Comparison of ENCODE assay signal across 21 mouse cellular contexts in the genomic region with DNA sequence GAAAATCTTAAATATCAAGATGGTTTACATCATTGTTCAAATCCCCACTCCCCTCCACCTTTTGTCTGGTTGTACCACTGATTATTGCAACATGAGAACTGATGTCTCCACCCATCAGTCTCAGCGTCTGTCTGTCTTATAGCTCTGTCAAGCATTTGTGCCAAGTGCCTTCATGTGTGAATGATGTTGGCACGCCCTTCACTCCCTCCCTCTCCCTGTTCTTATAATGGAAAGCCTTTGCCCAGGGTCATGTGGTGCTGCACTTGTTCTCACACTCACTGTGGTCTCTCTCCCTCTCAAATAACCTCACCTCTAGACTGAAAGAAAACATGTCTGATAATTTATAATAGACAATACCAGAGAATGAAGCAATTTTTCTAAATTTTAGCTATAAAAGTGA.
DNase-seq lines count a peak whose midpoint lies in the region; ATAC-seq and TF ChIP-seq lines count a peak whose summit lies in the region.
"Had no signal": no experiment of that assay in that cellular context is flagged by ENCODE, and none has a peak within 500 bp of the region (broad histone marks: within the 10 kb centered on the region; RNA-seq: fewer than 3 reads in every experiment).

No protein-coding gene starts in this region.

- H3K9ac ChIP-seq in hindbrain, embryonic 15.5 days, result no peak overlapping the region
- H3K9ac ChIP-seq in hindbrain, embryonic 11.5 days (ENCODE audit: low read depth, low read length), result no peak overlapping the region
- H3K9ac ChIP-seq in embryonic facial prominence, embryonic 15.5 days, result no peak overlapping the region
- H3K9ac ChIP-seq: heart, embryonic 12.5 days; intestine, embryonic 15.5 days; neural tube, embryonic 15.5 days had no signal

- 63% methylated on average over 2 of the region's 2 CpGs for WGBS in hindbrain, embryonic 15.5 days
- WGBS in hindbrain, embryonic 11.5 days, result 81% methylated on average over 2 of the region's 2 CpGs
- 8% methylated on average over 2 of the region's 2 CpGs for WGBS in cerebellum, adult 2 months
- 79% methylated on average over 2 of the region's 2 CpGs for WGBS in embryonic facial prominence, embryonic 15.5 days

- H3K9me3 ChIP-seq in hindbrain, embryonic 15.5 days, result no peaks in the 10 kb centered on the region
- no peaks in the 10 kb centered on the region for H3K9me3 ChIP-seq in hindbrain, embryonic 11.5 days (ENCODE audit: control insufficient read depth, low read length)
- H3K9me3 ChIP-seq in embryonic facial prominence, embryonic 15.5 days (replicated peaks), result no peaks in the 10 kb centered on the region
- H3K9me3 ChIP-seq: heart, embryonic 12.5 days; intestine, embryonic 15.5 days; limb, embryonic 10.5 days; neural tube, embryonic 15.5 days had no signal

- peak; percentile 42; the same call in 1 of the 2 replicates for ATAC-seq in hindbrain, embryonic 15.5 days (ENCODE audit: low FRiP score, low read depth)
- ATAC-seq in hindbrain, embryonic 11.5 days (ENCODE audit: low FRiP score), result no peak
- peak; percentile 60; the same call in 1 of the 2 replicates for ATAC-seq in embryonic facial prominence, embryonic 15.5 days (ENCODE audit: insufficient number of reproducible peaks, low FRiP score, low TSS enrichment, low read depth)
- ATAC-seq: intestine, embryonic 15.5 days had no signal

- H3K4me3 ChIP-seq in hindbrain, embryonic 15.5 days, result no peak overlapping the region
- H3K4me3 ChIP-seq in hindbrain, embryonic 11.5 days (ENCODE audit: low read depth, low read length), result no peak overlapping the region
- no peak overlapping the region for H3K4me3 ChIP-seq in cerebellum, adult 2 months (replicated peaks; ENCODE audit: insufficient read depth, low read depth, low read length)
- H3K4me3 ChIP-seq in embryonic facial prominence, embryonic 15.5 days (replicated peaks), result no peak overlapping the region
- H3K4me3 ChIP-seq: gastrocnemius, adult 2 months; heart, embryonic 12.5 days; intestine, embryonic 15.5 days; limb, embryonic 10.5 days; myocyte; neural tube, embryonic 15.5 days had no signal

- DNase-seq in hindbrain, embryonic 11.5 days (ENCODE audit: low spot score), result no peak
- DNase-seq in brain, adult 2 months (ENCODE audit: low read depth, low spot score), result peak; percentile 79
- peak; percentile 38 to 48 for DNase-seq in cerebellum, adult 2 months
- no peak for DNase-seq in right cerebral cortex, adult 18-20 months
- DNase-seq in layer of hippocampus, adult 11-12 months (ENCODE audit: low spot score), result no peak
- DNase-seq: adrenal gland, postnatal 25 days; gastrocnemius, adult 2 months; heart, postnatal 36 days; lung, adult 2 months; lung, postnatal 36 days; spleen, adult 18-20 months; thymus, adult 2 months had no signal

- no peak overlapping the region for H3K4me2 ChIP-seq in hindbrain, embryonic 15.5 days
- no peak overlapping the region for H3K4me2 ChIP-seq in hindbrain, embryonic 11.5 days (replicated peaks; ENCODE audit: low read depth, low read length)
- H3K4me2 ChIP-seq in embryonic facial prominence, embryonic 15.5 days (replicated peaks), result no peak overlapping the region
- H3K4me2 ChIP-seq: heart, embryonic 12.5 days; intestine, embryonic 15.5 days; liver, embryonic 11.5 days; midbrain, embryonic 11.5 days; neural tube, embryonic 15.5 days had no signal

- no peak for TF ChIP-seq CTCF in cerebellum, adult 2 months (IDR thresholded peaks at IDR 0.05; ENCODE audit: borderline replicate concordance, insufficient read depth, low read depth, low read length)

- TF ChIP-seq POLR2A in cerebellum, adult 2 months (IDR thresholded peaks at IDR 0.05; ENCODE audit: borderline replicate concordance, insufficient read depth, low read length), result no peak

- no peaks in the 10 kb centered on the region for H3K27me3 ChIP-seq in hindbrain, embryonic 15.5 days
- H3K27me3 ChIP-seq in hindbrain, embryonic 11.5 days (ENCODE audit: control insufficient read depth, insufficient read depth, low read length), result no peaks in the 10 kb centered on the region
- no peaks in the 10 kb centered on the region for H3K27me3 ChIP-seq in cerebellum, adult 2 months (ENCODE audit: control insufficient read depth, insufficient read depth, low read length)
- H3K27me3 ChIP-seq in embryonic facial prominence, embryonic 15.5 days, result no peaks in the 10 kb centered on the region
- H3K27me3 ChIP-seq: heart, embryonic 12.5 days; intestine, embryonic 15.5 days; neural tube, embryonic 15.5 days had no signal

- H3K27ac ChIP-seq in hindbrain, embryonic 15.5 days (replicated peaks), result no peak overlapping the region
- no peak overlapping the region for H3K27ac ChIP-seq in hindbrain, embryonic 11.5 days (ENCODE audit: low read depth, low read length)
- H3K27ac ChIP-seq in cerebellum, adult 2 months (ENCODE audit: insufficient read depth, low read length), result no peak overlapping the region
- no peak overlapping the region for H3K27ac ChIP-seq in embryonic facial prominence, embryonic 15.5 days (replicated peaks)
- H3K27ac ChIP-seq: gastrocnemius, adult 2 months; intestine, embryonic 15.5 days; limb, embryonic 10.5 days; neural tube, embryonic 15.5 days had no signal

- no peaks in the 10 kb centered on the region for H3K4me1 ChIP-seq in hindbrain, embryonic 15.5 days (replicated peaks)
- H3K4me1 ChIP-seq in hindbrain, embryonic 11.5 days (replicated peaks; ENCODE audit: control insufficient read depth, insufficient read depth, low read length), result no peaks in the 10 kb centered on the region
- H3K4me1 ChIP-seq in cerebellum, adult 2 months (ENCODE audit: control insufficient read depth, insufficient read depth, low read length), result no peaks in the 10 kb centered on the region; the same call in 1 of the 2 replicates
- H3K4me1 ChIP-seq in embryonic facial prominence, embryonic 15.5 days, result no peaks in the 10 kb centered on the region
- H3K4me1 ChIP-seq: heart, embryonic 12.5 days; intestine, embryonic 15.5 days; limb, embryonic 10.5 days; neural tube, embryonic 15.5 days had no signal

- H3K36me3 ChIP-seq in hindbrain, embryonic 15.5 days, result peaks cover 52% of the 10 kb centered on the region
- no peaks in the 10 kb centered on the region for H3K36me3 ChIP-seq in hindbrain, embryonic 11.5 days (ENCODE audit: control insufficient read depth, insufficient read depth, low read length)
- H3K36me3 ChIP-seq in embryonic facial prominence, embryonic 15.5 days, result peaks cover 44% of the 10 kb centered on the region

Comparison
In these comparisons a context has a peak if more than half of its experiments do, and no peak if none do; other contexts are left out.
1. DNase-seq: peak in brain, adult 2 months (single experiment) and cerebellum, adult 2 months (2 of 2); none in hindbrain, embryonic 11.5 days (single experiment), right cerebral cortex, adult 18-20 months (single experiment) and layer of hippocampus, adult 11-12 months (single experiment).